Mouse (Mus musculus): ENCODE measurements around the gene Tmed4.

Tmed4 gene

GRCm38 (mm10) chr11:6274387-6275093 lies at the start of gene Tmed4:
TSS of gene Tmed4 (minus strand) at chr11:6274870.
- peak; percentile 98 for DNase-seq (ENCODE audit: low read depth)

- DNase-seq (ENCODE audit: low read depth), result no peak
These were observed 48.7 kb upstream of the Tmed4 start for GRCm38 (mm10) chr11:6323348-6323747.

DNA sequence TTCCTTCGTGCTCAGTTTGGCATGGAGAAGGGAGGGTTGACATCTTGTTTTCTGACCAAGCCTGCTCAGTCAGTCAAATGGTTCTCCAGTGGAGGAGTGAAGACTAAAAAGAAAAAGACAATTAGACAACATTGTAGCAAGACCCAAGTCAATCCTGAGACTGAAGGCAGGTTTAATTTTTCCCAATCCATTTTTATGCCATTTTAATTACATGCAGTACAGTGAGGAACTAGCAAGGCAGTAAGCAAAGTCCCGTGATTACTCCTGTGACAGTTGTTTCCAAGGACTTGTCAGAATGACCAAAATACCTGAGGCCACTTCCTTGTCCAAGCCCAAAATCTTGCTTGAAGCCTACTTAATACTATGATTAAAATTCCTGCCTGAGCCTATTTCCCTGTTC lies 47.4 kb upstream of the Tmed4 start:
- DNase-seq (ENCODE audit: low read depth), result no peak

DNA sequence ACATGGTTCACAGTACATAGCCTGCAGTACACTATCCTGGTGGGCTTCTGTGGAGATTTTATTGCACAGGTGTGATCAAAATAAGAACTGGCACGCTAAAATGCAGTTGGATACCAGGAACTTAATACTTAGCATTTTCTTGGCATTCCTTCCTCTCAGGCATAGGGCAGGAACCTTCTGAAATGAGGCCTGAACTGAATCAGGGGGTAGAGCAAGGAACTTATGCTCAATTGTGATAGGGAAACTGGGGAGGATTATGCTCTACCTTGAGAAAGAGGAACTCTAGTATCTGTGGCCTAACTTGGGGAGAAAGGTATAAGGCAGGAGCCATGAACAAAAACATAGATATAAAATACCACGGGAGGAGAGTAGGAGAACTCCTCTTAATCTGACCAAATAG lies 44.7 kb upstream of the Tmed4 start:
- no peak for DNase-seq (ENCODE audit: low read depth)

GRCm38 (mm10) chr11:6318559-6318958 lies 43.9 kb upstream of the Tmed4 start:
- no peak for DNase-seq (ENCODE audit: low read depth)

GRCm38 (mm10) chr11:6316821-6317220 lies 42.2 kb upstream of the Tmed4 start:
- DNase-seq (ENCODE audit: low read depth), result no peak

DNA sequence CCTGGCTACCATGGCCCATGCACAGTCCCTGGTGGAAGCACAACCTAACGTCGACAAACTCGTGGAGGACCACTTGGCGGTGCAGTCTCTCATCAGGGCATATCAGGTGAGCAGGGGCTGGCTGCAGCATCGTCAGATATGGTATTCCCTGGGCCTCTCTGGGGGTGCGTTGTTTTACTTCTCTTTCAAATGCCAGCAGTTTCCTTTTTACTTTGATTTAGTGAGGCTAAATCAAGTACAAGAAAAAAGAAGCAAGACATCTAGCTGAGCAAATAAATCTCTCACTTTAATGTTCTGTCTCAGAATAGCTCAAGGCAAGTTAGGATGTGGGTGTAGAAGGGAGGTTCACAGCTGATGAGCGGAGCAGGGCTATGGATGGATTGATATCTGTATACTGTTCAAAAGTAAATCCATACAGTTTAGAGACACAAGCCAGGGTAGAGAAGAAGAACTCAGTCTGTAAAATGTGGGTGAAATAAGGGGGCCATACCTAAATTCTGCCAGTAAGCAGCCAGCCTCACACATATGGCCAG lies 39.3 kb upstream of the Tmed4 start:
- no peak for DNase-seq (ENCODE audit: low read depth)

DNA sequence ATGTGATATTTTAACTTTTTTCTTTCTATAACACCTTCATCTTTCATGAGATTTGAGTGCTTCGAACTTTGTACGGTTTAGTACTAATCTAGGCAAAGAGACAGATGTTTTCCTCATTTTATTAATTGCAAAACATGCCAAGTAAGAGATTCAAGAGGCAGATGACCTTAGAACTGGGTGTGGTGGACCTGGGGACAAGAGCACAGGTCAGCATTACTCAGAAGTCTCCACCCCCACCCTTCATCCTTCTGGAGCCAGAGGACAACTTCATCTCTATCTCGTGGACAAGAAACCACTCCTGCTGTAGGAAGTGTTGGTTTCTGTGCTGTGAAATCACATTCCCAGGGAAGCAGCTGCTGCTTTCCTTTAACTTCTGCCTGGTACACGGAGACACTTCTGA lies 33.5 kb upstream of the Tmed4 start:
- DNase-seq (ENCODE audit: low read depth), result no peak

GRCm38 (mm10) chr11:6305943-6306430 lies 31.3 kb upstream of the Tmed4 start:
- no peak for DNase-seq (ENCODE audit: low read depth)

- DNase-seq (ENCODE audit: low read depth), result no peak
These were observed 28.1 kb upstream of the Tmed4 start for GRCm38 (mm10) chr11:6302793-6303192.

GRCm38 (mm10) chr11:6299435-6299834 lies 24.8 kb upstream of the Tmed4 start:
- no peak for DNase-seq (ENCODE audit: low read depth)

DNA sequence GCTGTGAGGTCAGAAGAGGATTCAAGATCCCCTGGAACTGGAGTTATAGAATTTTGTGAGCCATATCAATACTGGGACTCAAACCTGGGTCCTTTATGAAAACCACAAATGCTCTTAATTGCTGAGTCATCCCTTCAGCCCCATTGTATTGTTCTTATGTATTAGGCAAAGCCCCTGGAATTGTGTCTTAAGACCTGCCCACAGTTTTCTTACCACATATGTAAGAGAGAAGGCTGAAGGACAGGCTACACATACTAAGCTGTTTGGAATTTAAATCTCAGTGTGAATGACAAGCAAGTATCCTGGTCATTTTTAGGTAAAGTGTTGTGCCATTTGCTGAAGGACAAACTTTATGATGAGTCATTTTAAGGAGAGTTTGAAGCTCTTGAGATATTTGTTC lies 21.4 kb upstream of the Tmed4 start:
- DNase-seq (ENCODE audit: low read depth), result no peak

- peak; percentile 15 for DNase-seq (ENCODE audit: low read depth)
These were observed 20.0 kb upstream of the Tmed4 start for GRCm38 (mm10) chr11:6294632-6295031.

DNA sequence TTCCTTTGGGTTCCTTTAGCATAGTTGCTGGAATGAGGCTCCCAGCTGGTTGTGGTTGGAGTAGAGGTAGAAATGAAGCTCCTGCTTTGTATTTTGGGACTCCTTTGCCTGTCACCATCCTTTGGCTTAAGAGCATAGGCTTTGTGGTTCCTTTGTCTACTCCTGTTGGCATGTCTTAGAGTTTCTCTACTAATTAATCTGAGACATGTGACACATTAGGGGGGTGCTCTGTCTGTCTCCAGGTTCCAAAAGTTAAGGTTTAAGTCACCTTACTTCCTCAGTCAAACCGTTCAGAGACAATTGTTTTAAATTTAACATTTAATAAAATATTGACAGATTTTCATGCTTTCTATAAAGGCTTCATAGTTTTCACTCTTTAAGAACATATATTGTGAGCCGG lies 18.9 kb upstream of the Tmed4 start:
- no peak for DNase-seq (ENCODE audit: low read depth)

DNA sequence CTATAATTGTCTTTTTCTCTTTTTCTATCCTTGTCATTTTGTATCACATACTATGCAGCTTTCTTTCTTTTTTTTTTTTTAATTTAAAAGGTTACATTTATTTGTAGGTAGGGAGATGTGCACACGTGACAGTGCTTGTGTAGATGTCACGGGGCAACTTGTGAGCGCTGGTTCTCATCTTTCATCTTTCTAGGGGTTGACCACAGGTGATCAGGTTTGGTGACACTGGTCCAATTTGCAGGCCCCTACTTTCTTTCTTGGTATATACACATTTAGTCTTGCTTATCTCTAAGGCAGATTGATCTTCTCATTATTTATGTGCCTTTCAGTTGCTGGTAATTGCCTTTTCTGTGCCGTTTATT lies 18.3 kb upstream of the Tmed4 start:
- no peak for DNase-seq (ENCODE audit: low read depth)

DNA sequence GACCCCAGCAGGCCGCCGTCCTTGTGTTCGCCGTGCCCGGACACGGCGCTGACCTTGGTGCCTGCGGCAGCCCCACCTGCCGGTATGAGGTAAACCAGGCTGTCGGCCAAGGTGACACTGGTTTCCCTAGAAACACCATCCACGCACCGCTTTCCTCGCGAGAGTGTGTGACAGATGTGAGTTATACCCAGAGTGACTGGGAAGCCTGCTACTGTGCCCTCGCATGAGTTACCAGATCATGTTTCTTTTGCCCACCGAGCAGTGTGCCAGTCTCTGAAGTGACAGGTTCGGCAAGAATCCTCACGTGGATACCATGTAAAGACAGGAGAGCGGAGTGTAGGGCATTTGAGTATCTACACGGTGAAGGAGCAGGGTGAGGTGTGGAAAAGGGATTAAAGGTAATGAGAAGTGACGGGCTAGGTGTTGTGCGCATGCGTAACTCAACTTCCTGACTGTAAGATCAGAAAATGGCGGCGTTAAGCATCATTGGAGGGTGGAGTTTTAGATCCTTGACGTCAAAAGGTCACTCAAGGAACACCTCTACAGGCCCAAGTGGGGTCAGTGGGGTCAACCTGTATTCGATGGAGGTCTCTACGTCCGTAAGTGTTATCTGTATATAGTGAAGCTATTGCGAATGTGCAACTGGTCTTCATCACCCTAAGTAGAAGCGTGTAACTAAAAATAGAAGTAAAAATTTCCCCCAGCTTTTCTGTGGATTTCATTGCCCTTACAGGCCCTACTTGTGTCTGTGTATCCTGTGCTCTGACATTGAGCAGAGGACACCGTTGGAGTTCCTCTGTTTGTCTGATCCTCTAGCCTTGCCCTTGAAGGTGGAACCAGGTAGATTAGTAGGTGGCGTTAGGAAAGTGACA lies 17.7 kb upstream of the Tmed4 start:
- DNase-seq (ENCODE audit: low read depth), result peak; percentile 95

DNA sequence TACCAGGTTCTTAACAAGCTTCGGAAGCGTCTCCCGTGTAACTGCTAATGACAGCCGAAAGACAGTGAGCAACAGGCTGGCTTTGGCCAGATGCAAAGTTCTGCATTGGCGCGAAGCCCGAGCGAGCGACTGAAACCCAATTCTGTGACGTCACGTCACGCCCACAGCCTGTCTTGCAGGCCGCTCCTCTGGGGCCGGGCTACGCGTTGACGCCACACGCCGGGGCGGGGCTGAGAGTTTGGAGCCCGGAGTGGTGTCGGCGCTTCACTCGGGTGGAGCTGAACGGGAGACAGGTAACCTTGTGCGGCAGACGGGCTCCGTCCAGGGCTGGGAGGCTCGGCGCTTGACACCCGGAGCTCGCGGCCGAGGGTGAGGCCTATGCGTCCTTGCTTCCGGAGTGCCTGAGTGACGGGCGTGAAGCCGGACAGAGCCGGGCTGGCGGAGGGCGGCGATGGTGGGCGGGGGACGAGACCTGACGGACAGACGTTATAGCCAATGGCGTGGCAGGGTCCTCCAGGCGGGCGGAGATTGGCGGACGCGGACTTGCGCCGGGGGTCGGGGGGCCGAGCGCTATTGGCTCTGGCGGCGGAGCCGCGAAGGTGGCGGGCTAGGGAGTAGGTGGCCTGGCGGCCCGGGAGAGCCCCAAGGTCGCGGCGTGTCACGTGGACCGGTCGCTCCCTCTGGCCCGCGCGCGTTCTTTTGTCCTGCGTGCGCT lies 16.9 kb upstream of the Tmed4 start, which contains the start of gene Ogdh:
Gene Ogdh (plus strand): TSS at position 233 of the 715 bp plus-strand sequence.
- DNase-seq (ENCODE audit: low read depth), result peak; percentile 99

- no peak for DNase-seq (ENCODE audit: low read depth)
These were observed 16.2 kb upstream of the Tmed4 start for GRCm38 (mm10) chr11:6290883-6291282.

GRCm38 (mm10) chr11:6290138-6290537 lies 15.5 kb upstream of the Tmed4 start:
- DNase-seq (ENCODE audit: low read depth), result peak; percentile 23

- no peak for DNase-seq (ENCODE audit: low read depth)
These were observed 8.3 kb upstream of the Tmed4 start for GRCm38 (mm10) chr11:6282940-6283339.

GRCm38 (mm10) chr11:6276466-6276865 lies 1.8 kb upstream of the Tmed4 start:
- no peak for DNase-seq (ENCODE audit: low read depth)

- no peak for DNase-seq (ENCODE audit: low read depth)
These were observed 419 bp upstream of the Tmed4 start for GRCm38 (mm10) chr11:6275094-6275484.

Measured in naive thymus-derived CD4-positive, alpha-beta T cell, adult 2 months (primary cell).